Mouse (Mus musculus) urinary bladder, postnatal 14 days (tissue): Measurements from ENCODE around the gene Sept12.

Experiments
- DNase-seq: peaks from one replicate; pipeline ENCODE4 v3.0.0; 2021; ENCODE audit warnings: low spot score

Gene Sept12

GRCm38 (mm10) chr16:4937351-4938190, 60.1 kb downstream of the Sept12 start:
- no peak for DNase-seq
